Mouse (Mus musculus) lung, postnatal 36 days (tissue): Measurements from ENCODE around the gene 4930407I10Rik.

Experiments
- DNase-seq: peaks from one replicate; pipeline ENCODE4 v3.0.0; 2022; ENCODE audit warnings: mixed read lengths

4930407I10Rik gene

DNA sequence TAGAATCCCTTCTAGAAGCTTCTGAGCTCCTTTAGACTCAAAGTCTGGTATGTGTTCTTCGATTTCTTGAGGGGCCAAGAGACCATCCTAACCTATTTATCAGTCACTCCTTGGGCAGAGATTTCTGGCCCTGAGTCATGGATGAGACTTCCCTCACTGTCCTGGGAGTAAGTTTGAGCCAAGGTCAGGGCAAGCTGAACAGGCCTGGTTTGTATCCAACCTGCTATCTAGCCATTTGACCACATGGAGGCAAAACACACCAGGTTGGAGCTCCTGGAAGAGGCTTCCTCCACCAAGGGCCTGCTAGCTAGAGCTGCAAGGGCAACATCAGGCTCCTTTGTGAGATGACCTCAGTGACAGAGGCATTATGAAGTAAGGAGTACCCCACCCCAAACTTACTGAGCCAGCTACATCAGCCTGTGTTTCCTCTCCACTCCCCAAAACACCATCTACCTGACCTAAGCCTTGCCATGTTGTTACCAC is at the start of gene 4930407I10Rik:
4930407I10Rik (plus strand) TSS at position 433 of the 483 bp plus-strand sequence.
- no peak for DNase-seq

DNA sequence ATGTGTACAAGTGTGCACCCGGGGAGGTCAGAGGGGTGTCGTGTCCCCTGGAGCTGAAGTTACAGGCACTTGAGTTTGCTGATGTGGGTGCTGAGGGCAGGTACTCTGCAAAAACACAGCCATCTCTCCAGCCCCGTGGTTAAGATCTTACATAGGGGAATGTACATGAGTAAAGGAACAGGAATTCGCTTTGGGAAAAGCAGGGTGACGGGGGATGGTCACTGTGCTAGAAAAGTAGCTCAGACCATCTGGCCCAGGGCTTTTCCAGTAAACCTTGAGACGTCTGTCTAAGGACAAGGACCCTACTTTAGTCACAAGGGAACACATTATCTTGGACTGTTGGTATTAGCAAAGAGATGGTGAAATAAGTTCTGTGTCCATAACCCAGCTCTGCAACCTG is 47.0 kb upstream of the 4930407I10Rik start:
- DNase-seq = no peak

DNA sequence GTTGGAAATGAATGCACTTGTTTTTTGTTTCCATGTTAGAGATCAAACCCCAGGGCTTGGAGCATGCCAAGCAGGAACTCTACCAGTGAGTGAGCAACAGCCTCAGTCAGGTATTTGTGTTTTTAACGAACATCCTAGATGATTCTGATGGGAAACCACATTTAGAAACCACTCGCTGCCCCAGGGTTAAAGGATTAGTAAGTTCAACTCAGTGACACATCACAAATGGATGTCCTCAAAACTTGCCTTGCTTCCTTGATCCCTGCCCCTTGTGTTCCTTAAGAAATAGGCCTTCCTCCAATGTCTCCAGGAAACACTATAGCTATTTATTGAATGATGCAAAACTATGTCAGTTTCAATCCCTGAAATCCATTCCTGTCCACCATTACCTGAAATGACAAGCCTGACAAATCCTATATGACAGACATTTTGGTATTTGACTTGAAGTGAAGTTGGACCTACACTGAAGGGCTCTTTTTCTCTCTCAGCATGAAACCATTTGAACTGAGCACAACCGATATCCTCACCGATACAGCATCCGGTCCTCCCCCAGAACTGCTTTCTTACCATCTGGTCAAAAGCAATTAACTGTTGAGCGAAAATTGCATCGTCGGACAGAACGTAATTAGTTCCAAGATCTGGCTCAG is 44.1 kb upstream of the 4930407I10Rik start:
- DNase-seq = no peak

DNA sequence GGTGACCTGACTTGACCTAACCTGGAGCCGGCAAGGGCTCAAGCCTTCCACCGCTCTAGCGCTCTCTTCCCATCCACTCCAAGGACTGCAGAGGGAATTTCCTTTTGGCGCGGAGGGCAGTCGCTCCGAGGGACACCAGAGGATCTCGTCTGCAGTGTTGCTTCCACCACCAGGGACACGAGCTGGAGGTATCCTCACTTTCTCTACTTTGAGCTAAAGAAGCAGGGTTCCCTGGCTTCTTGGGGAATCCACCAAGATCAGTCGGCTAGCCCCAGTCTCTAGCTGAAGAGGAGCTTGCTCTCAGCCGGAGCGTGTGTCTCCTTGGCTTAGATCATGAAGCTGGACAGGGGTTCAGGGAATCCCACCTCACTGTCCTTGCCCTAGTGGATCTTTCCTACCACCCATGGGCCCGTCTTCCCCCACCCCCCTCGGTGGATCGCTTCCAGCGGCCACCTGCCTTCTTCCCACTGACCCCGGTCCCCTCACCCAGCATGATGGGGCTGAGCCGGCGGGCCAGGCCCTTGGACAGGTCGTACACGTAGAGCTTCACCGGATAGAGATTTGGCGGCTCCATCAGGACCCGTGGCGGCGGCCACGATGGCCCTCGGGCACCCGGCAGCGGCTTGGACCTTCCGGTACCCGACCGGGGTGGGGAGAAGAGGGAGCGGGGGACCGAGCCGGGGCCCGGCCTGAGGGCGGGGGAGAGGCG is 43.4 kb upstream of the 4930407I10Rik start:
- DNase-seq = peak; percentile 37

DNA sequence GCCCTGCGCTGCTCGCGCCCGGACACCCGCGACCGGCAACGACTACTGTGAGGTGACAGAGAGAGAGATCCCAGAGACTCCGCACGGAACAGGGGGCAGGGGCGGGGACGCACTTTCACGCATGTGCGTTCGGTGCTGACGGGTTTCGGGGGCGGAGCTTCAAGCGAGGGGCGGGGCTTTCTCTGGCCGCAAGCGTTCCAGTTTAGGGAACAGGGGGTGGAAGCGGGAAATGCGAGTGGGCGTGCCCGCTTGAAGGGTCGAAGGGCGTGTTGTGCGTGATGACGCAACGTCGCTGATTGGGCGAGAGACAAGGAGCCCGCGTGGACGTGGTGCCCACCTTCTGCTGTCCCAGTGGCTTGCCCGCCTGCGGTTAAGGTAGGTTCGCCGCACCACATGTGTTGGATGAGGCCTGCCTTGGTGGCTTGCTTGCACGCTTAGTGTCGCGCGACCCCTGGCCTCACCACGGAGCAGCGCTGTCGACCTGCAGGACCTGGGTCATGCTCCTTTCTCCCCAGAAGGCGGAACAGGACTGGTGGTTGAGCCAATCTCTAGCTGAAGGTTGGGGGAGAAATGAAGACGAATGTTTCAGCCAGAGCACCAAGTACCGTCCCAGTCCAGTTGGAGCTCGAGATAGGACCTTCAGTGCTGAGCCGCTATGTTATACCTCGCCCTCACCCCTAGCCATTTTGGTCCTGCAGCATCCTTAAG is 42.7 kb upstream of the 4930407I10Rik start:
- peak; percentile 100 for DNase-seq

DNA sequence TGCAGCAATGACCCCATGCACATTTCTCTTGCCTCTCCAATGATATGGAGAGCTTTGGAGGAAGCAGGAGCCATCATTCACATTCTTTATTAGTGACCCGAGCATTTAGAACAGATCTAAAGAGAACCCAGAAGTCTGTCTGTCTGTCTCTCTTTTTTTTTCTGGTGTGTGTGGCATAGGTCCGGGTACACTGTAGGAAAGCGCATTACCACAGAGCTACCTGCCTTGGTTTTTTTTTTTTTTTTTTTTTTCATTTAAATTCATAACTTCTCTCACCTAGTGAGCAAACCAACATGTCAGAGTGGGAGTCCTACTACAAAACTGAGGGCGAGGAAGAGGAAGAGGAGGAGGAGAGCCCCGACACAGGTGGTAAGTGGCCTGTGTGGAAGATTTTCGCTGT is 42.1 kb upstream of the 4930407I10Rik start:
- DNase-seq = no peak

DNA sequence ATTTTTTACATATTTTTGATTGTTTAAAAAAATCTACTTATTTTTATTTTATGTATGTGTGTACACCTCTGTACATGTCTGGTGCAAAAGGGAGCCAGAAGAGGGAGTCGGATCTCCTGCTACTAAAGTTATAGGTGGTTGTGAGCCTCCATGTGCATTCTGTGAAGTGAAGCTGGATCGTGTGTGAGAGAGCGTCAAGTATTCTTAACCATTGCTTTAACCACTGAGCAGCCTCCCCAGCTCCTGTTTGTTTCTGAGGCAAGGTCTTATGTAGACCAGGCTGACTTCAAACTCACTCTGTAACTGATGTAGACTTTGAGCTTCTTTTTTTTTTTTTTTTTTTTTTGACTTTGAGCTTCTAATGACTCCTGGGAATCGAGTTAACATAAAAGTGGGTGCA is 41.5 kb upstream of the 4930407I10Rik start:
- DNase-seq = no peak

DNA sequence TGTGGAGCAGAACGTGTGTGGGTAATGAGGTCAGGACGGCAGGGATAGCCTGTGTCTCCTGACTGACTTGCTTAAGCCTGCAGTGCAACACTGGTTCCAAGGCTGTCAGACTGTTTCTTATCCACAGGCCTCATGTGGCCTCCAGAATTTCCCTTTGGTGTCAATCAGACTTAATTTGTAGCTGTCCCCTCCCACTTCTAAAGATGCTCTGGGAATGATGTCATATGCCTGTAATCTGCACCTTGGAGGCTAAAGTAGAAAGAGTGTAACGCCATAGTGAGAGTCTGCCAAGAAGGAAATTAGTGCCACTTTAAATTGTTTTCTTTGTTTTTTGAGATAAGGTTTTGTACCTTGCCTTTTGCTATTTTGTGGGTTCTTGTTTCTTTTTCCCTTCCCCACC is 39.7 kb upstream of the 4930407I10Rik start:
- no peak for DNase-seq

DNA sequence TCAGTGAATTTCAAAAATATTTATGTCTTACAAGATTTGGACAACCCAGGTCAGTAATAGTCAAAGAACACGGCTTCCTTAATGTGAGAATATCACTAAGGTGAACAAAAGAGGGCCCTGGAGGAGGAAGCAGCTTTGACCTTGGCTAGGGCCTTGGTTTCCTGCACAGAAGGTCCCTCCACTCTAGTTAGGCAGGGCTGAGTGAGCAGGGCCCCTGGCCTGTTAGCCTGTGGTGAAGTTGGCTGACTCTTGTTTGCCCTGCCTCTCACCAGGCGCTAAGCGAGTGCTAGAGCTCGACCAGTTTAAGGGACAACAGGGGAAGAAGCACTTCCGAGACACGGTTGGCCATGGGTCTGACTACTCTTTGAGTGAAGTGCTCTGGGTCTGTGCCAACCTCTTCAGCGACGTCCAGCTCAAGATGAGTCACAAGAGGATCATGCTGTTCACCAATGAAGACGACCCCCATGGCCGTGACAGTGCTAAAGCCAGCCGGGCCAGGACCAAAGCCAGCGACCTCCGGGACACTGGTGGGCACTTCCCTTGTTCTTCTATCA is 36.3 kb upstream of the 4930407I10Rik start:
- DNase-seq = peak; percentile 6

DNA sequence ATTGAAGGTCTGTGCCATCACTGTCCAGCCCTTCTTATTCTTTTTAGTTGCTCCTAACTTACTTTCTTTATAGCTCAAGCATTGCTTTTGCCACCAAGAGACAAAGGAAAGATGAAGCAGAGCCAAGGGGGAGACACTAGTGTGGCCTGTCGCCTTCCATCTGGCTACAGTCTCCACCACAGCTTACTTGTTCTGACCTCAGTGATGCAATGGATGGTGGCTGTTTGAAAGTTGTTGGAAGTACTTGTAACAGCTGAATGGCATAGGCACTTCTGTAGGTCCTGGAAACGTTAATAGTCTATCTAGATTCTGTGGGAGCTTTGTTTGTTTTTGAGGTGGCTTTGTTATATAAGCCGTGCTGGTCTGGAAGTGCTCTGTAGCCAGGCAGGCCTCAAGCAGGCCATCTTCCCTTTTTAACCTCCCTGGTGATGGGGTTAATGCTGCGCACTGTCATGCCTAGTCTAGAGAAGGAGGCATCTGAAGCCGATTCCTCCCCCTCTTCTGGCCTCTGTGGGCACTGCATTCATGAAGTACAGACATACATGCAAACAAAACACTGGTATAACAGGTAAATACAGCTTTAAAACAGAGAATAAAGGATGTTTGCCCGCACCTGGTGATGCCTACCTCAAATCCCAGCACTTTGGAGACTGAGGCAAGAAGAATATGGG is 34.9 kb upstream of the 4930407I10Rik start:
- no peak for DNase-seq

DNA sequence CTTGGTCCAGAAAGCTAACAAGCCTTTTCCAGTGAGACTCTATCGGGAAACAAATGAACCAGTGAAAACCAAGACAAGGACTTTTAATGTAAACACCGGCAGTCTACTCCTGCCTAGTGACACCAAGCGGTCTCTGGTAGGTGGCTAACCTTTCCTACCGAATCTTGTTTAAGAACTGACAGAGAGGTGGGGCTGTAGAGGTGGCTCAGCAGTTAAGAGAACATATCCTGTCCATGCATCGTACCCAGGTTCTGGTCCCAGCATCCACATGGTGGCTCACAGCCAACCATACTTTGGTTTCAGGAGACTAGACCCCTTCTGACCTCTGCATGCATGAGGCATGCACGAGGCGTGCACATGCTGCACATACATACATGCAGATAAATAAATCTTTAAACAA is 31.7 kb upstream of the 4930407I10Rik start:
- DNase-seq = no peak

DNA sequence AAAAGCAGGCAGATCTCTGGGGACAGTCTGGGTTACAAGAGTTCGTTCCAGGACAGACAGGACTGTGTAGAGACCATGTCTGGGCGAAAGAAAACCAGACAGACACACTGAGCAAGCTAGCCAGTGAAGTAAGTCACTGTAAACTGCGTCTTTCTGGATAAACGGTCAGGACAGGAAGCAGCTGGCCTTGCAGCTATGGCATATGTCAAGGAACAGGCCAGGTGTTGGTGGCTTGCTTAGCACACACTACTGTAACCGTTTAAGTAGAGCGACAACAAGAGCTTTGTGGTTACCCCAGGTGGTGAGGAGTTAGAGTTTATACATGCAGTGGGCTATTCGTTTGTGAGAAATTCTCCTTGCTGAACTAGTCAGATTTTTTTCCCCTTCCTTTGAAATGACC is 31.2 kb upstream of the 4930407I10Rik start:
- DNase-seq = no peak

DNA sequence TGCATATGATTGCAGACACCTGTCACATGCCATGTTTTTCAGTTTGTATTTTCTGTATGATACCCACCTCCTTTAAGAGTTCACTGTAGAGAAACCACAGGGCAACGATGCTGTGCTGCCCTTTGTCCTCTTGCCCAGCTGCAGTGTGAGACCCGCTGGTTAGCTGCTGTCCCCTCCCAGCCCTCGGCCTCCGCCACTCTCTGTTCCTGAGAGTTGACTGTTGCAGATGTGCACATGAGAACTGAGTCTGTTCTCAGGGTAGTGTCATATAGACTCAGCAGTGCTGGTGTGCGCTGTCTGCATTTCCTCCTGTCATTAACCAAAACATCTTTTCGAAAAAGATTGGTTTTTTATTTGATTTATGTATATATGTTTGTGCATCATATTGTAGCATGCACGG is 26.6 kb upstream of the 4930407I10Rik start:
- no peak for DNase-seq

DNA sequence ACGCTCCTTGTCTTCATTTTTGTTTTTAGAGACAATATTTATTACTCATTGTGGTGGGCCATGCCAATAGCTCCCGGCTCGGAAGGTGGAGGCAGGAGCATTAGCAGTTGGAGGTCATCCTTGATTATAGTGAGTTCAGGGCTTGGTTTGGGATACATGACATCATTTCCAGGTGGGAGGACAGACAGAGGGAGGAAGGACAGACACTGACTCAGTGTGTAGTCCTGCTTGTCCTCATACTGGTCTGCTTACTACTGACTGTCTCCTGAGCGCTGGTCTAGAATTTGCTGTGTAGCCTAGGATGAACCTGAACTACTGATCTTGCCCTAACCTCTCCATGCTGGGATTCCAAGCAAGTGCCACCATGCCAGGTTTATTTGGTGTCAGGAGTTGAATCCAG is 25.2 kb upstream of the 4930407I10Rik start, which contains the start of gene Desi1:
Desi1 (minus strand) TSS at position 101 of the 400 bp plus-strand sequence.
- no peak for DNase-seq

DNA sequence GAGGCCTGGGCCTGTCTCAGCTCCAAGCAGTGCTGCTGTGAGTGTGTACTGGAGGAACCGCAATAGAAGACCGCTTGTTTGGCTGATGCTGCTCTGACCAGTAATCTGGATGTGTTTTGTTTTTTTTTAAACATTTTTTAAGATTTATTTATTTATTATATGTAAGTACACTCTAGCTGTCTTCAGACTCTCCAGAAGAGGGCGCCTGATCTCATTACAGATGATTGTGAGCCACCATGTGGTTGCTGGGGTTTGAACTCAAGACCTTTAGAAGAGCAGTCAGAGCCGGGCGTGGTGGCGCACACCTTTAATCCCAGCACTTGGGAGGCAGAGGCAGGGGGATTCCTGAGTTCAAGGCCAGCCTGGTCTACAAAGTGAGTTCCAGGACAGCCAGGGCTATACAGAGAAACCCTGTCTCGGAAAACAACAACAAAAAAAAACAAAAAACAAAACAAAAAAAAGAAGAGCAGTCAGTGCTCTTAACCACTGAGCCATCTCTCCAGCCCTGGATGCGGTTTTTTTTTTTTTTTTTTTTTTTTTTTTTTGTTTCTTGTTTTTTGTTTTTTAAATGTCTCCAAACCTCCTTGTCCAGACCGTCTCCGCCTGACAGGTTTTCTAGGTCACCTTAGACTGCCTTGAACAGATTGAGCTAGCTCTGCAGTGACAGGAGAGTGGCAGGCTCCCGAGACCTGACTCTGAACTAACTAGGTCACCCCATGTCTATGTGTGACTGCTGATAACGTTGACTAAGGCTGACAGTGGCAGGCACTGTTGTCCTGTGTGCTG is 22.9 kb upstream of the 4930407I10Rik start:
- peak; percentile 50 for DNase-seq

DNA sequence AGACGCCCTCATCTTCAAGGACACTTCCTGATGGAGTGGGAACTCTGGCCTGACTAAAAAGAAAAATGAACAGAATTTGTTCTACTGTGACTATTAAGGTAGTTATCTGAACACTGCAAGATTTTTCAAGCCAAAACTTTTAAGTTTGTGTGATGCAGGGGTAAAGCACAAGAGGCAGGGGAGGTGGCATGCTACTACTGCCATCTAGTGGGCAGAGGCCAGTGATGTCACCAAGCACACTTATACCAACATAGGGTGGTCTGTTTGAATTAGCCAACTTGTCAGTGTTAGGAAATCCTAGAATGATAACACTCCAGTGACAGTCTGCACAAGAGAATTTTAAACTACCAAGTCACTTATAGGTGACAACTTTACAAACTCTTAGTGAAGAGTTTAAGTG is 18.3 kb upstream of the 4930407I10Rik start:
- DNase-seq = peak; percentile 64

DNA sequence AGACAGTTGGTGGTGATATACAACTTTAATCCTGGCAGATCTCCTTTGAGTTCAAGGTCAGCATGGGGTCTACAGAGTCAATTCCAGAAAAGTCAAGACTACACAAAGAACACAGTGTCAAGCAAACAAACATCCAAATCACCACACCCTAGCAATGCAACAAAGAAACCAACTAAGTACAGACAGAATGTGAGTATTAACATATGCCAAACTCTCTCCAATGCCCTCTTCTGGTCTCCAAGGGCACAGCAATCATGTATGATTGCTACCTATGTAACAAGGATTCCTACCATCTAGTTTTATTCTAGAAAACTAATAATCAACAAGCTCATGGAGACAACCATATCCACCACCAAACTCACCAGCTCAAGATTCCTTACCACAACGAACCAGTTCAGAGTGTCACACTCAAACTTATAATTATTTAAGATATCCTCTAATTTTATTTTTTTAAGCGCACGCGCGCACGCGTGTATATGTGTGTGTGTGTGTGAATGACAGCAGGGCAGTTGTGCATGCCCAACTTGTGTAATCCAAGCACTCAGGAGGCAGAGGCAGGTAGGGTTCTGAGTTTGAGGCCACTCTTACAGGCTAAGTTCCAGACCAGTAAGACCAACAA is 14.7 kb upstream of the 4930407I10Rik start:
- DNase-seq = peak; percentile 38

DNA sequence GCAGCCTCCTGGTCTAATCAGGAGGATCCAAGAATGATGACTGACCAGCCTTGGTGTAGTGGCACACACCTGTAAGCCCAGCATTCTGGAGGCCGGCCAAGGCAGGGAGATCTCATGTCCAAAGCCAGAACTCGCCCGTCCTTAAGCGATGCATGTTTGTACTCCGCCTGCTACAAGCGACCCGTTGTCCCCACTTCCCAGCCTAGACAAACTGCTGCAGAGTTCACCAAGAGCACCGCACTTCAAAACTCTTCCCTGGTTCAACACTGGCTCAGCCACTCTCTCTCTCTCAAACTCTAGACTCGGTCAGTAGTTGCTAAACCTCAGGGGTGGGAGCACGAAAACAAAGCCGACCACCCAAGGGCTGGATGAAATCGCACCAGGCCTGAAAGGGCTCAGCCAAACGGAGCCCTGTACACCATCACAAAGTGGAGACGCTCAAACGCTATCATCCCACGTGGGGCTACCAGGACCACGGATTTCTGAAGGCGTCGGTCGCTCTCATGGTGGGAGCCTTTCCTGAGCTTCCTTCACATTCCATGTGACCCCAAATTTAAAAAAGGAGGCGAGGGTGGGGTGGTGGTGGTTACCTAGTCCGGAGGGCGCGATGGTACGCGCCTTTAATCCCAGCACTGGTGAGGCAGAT is 12.6 kb upstream of the 4930407I10Rik start:
- peak; percentile 12 for DNase-seq

DNA sequence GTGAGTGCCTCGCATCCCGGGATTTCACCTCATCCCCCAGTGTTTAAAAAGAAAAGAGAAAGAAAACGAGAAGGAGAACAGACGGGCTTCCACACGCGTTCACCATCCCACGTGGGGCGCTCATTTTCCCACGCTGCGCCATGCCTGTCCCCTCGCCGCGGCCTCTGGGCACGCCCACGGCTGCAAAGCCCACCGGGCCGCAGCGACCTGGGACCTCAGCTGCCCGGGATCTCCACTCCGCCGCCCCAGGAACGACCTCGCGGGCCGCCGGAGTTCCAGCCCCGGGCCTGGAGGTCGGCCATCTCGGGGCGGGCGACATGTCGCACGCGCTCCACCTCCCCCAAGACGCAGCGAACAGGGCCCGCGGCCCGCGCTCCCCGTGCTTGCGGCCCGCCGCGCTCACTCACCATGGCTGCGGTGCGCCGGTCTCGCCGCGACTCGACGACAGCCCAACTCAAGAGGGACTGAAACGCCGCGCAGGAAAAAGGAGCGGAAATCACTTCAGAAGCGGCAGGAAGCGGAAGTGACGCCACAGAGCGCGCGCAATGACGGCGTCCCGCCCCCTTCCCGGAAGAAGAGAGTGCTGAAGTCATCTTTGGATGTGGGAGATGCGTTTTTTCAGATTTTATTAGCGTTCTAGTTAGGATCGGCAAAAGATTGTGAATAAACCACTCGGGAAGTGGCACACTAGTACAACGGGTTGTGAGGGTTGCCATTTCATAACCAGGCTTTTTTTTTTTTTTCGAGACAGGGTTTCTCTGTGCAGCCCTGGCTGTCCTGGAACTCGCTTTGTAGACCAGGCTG is 11.7 kb upstream of the 4930407I10Rik start, which contains the start of gene Snu13:
Snu13 (minus strand) TSS at position 519 of the 804 bp plus-strand sequence.
- peak; percentile 95 for DNase-seq

DNA sequence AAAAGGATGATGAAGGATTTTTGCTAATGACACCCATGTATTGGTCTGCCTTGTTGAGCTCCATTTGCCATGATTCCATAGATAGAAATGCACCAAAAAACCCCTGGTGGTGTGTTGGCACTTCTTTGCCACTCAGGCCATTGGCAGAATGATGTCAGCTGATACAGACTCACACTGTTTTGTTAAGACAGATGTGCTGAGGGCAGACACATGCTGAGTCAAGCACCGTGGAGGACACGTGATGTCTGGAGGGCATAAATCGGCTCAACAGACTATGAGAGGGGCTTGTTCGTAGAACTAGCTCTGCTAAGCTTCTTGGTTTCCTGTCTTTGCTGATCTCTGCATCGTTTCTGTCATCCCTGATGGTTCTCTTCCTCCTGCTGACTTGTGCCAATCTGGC is 6.4 kb upstream of the 4930407I10Rik start:
- DNase-seq = no peak
